Mouse (Mus musculus) olfactory bulb, adult 2 months (tissue): ENCODE data around the gene Atp6v1e2. TPM values are rescaled to one million over a fixed set of nuclear protein-coding genes. Genes with fewer than 3 reads are reported as not detected.

Source experiments
- H3K27ac ChIP-seq: fragments of 200-500 bp; 2 replicates; pipeline ENCODE4 v1.5.1; 2012; ENCODE audit warnings: low read depth, low read length; ENCODE audit not compliant: insufficient read depth
- H3K4me1 ChIP-seq: fragments of 200-500 bp; 2 replicates; pipeline ENCODE4 v1.6.1; 2012; ENCODE audit warnings: low read length; ENCODE audit not compliant: control insufficient read depth, insufficient read depth
- H3K4me3 ChIP-seq: fragments of 200-500 bp; 2 replicates; pipeline ENCODE4 v1.5.1; 2012; ENCODE audit warnings: mild to moderate bottlenecking, low read depth, low read length, moderate library complexity; ENCODE audit not compliant: insufficient read depth
- CTCF ChIP-seq: fragments of 200-500 bp; IDR thresholded peaks from 2 replicates; pipeline ENCODE4 v1.5.1; 2012; ENCODE audit warnings: low read depth, mild to moderate bottlenecking, low read length, moderate library complexity; ENCODE audit not compliant: insufficient read depth
- POLR2A ChIP-seq: fragments of 200-500 bp; IDR thresholded peaks from 2 replicates; pipeline ENCODE4 v1.6.1; 2012; ENCODE audit warnings: mild to moderate bottlenecking, low read depth, low read length, moderate library complexity; ENCODE audit not compliant: insufficient read depth
- WGBS: fragments of 180-500 bp; shearing (Covaris S2); methylation state at CpG from one replicate; pipeline ENCODE4 v1.1.7; 2018; 5-methylcytosine and 5-hydroxymethylcytosine counted together
- polyA plus RNA-seq: library from polyadenylated mRNA; stranded (reverse); fragments of >200 nt; gene quantifications from 2 replicates; pipeline ENCODE4 v1.2.4, GENCODE M21; 2012; ENCODE audit warnings: low replicate concordance; ENCODE audit not compliant: missing spikeins, insufficient read depth, insufficient read length

Gene Atp6v1e2
- polyA plus RNA-seq, 1 experiment, result not detected

DNA sequence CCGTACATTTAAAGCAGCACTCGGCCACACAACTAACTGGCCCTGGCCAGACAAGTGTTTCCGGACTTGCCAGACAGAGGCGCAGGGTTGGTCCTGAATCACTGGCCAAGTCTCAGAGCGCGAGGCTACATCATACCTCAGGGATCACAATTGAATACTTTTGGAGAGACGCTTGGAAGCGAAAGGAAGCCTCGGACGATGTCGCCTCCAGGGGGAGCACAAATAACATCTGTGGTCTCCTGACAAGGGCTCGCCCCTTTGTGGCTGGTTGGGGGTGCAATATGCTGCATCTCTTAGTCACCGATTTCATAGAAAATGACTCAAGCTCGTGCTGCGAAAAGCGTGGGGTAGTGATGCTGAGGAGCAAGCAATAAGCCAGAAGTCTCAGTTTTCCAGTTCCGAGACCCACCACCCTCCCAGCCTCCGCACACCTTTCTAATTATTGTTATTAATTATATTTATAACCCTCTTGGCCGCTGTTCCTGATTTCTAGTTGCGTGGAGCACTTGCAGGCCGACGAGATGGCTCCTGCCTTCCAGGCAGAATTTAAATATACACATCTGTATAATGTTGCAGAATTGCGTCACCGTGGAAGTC, 14.7 kb upstream of the Atp6v1e2 start:
- TF ChIP-seq POLR2A (no peak), CTCF (peak; percentile 49; the same call in 1 of the 2 replicates)
- Histone ChIP-seq H3K27ac (peak overlapping the region; percentile 95), H3K4me3 (peak overlapping the region; percentile 80), H3K4me1 (peaks cover 32% of the 10 kb centered on the region)
- WGBS, result under 1% methylated on average over 24 of the region's 24 CpGs

DNA sequence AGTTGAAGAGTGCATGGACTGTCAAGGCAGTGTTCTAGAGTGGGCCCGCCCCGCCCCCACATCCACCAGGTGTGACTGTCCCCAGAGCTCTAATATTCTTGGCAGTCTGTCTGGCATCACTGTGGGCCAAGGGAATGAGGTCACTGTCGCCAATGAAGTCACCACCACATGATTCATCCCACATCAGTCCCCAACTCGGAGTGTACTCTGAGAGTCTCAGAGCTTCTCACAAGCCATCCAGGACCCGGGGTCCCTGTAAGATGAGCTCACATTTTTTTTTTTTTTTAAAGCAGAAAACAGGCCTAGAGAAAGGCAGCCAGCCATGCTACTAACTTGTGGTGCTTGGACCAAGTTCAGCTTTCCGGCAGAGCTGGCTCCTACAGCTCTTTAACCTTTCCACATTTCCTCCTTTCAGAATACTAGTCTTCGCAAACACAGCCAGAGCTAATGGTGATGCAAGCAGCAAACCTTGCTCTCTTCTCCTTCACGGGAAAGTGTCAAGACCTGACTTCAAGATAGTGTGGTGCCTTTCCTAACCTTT, 13.7 kb upstream of the Atp6v1e2 start:
- no peak for TF ChIP-seq CTCF
- no peak for TF ChIP-seq POLR2A
- 43% methylated on average over 8 of the region's 8 CpGs for WGBS
- Histone ChIP-seq H3K4me1 (peaks cover 29% of the 10 kb centered on the region), H3K4me3 (no peak overlapping the region), H3K27ac (peak overlapping the region; percentile 95; the same call in 1 of the 2 replicates)

GRCm38 (mm10) chr17:86957968-86958367, 10.3 kb upstream of the Atp6v1e2 start:
- H3K4me3 ChIP-seq, result no peak overlapping the region
- TF ChIP-seq CTCF, result no peak
- TF ChIP-seq POLR2A, result no peak
- H3K4me1 ChIP-seq, result peaks cover 21% of the 10 kb centered on the region
- H3K27ac ChIP-seq, result no peak overlapping the region
- 92% methylated on average over 14 of the region's 14 CpGs for WGBS

DNA sequence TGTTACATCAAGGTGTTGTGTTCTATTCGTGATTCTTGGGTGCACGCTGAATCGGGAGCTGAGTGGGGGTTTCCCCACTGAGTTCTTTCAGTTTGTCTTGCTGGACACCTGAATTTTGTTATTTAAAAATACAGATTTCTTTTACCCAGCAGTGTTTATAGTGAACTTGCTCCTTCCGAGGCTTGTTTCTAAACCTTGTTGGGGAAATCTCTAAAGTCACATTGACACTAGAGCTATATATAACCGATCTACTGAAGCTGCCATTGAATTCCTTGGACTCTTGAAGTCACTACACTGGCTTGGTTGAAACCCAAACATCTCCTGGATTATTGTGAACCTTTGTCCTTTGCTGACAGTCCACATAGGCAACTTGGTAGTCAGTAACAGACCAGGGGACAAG, 9.5 kb upstream of the Atp6v1e2 start:
- Histone ChIP-seq H3K27ac (no peak overlapping the region), H3K4me1 (peaks cover 20% of the 10 kb centered on the region), H3K4me3 (no peak overlapping the region)
- WGBS, result 94% methylated on average over 5 of the region's 5 CpGs
- TF ChIP-seq CTCF (no peak), POLR2A (no peak)

GRCm38 (mm10) chr17:86948801-86949200, 1.1 kb upstream of the Atp6v1e2 start:
- WGBS, result 72% methylated on average over 6 of the region's 6 CpGs
- Histone ChIP-seq H3K4me3 (no peak overlapping the region), H3K27ac (no peak overlapping the region), H3K4me1 (no peaks in the 10 kb centered on the region)
- TF ChIP-seq POLR2A (no peak), CTCF (no peak)

DNA sequence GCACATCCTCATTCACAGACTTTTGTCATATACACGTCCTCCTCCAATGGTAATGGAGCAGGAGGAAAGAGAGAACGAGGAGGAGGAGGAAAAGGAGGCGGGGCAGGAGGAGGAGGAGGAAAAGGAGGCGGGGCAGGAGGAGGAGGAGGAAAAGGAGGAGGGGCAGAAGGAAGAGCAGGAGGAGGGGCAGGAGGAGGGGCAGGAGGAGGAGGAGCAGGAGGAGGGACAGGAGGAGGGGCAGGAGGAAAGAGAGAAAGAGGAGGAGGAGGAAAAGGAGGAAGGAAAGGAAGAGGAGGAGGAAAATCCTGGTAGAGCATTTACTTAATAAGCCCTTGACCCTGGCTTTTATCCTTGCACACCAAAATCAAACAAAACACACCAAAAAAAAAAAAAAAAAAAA, 1.6 kb downstream of the Atp6v1e2 start:
- 64% methylated on average over 4 of the region's 4 CpGs for WGBS

GRCm38 (mm10) chr17:86943158-86943557, 4.5 kb downstream of the Atp6v1e2 start:
- 96% methylated on average over 6 of the region's 6 CpGs for WGBS
- no peak overlapping the region for H3K4me3 ChIP-seq
- peaks cover 7% of the 10 kb centered on the region; the same call in 1 of the 2 replicates for H3K4me1 ChIP-seq
- TF ChIP-seq CTCF (no peak), POLR2A (no peak)
- H3K27ac ChIP-seq, result no peak overlapping the region

More for the DNA sequence above, 1.6 kb downstream of the Atp6v1e2 start:
- H3K4me3 ChIP-seq, result no peak overlapping the region
- H3K27ac ChIP-seq, result no peak overlapping the region
- peaks cover 7% of the 10 kb centered on the region; the same call in 1 of the 2 replicates for H3K4me1 ChIP-seq
- TF ChIP-seq POLR2A (no peak), CTCF (no peak)

- Histone ChIP-seq H3K27ac (no peak overlapping the region), H3K4me1 (peaks cover 12% of the 10 kb centered on the region), H3K4me3 (no peak overlapping the region)
- 82% methylated on average over 6 of the region's 6 CpGs for WGBS
- TF ChIP-seq POLR2A (no peak), CTCF (no peak)
These were observed 5.6 kb downstream of the Atp6v1e2 start for GRCm38 (mm10) chr17:86942112-86942511.

DNA sequence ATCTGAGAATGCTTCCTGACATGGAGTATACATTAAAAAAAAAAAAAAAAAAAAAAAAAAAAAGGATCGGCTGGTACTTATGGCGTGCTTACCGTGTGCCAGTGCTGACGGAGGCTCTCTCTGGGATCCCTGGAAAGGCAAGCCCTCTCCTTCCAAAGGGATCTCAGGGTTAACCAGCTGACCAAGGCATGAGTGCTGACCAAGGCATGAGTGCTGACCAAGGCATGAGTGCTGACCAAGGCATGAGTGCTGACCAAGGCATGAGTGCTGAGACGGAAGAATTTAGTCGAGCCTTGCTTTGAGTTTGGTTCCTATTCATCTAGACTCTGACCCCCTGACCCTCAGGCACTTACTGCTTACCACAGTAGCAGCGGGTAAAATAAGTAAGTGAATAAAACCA, 9.0 kb downstream of the Atp6v1e2 start:
- TF ChIP-seq CTCF (no peak), POLR2A (no peak)
- H3K4me3 ChIP-seq, result no peak overlapping the region
- 78% methylated on average over 7 of the region's 7 CpGs for WGBS
- peaks cover 12% of the 10 kb centered on the region for H3K4me1 ChIP-seq
- no peak overlapping the region for H3K27ac ChIP-seq
